ENCODE assay signal across 8 mouse cellular contexts in genomic region chr4:122985110-122985509, GRCm38 (mm10). TPM values are rescaled to one million over a fixed set of nuclear protein-coding genes. Genes with fewer than 3 reads are reported as not detected.
DNase-seq lines count a peak whose midpoint lies in the region; ATAC-seq and TF ChIP-seq lines count a peak whose summit lies in the region.

No protein-coding gene starts in this region.

- peaks cover 26% of the 10 kb centered on the region for H3K27me3 ChIP-seq in heart, embryonic 15.5 days
- 0 out of 2 replicates have a peak, but pooled peaks cover 7% of the 10 kb centered on the region for H3K27me3 ChIP-seq in kidney, postnatal 0 days (ENCODE audit: insufficient read depth, low read length)
- H3K27me3 ChIP-seq in liver, embryonic 11.5 days (replicated peaks; ENCODE audit: control insufficient read depth, insufficient read depth, low read length), result peaks cover 21% of the 10 kb centered on the region

- H3K4me3 ChIP-seq in heart, embryonic 15.5 days, result no peak overlapping the region
- H3K4me3 ChIP-seq in kidney, postnatal 0 days (replicated peaks; ENCODE audit: low read depth, low read length), result no peak overlapping the region
- H3K4me3 ChIP-seq in liver, embryonic 11.5 days (ENCODE audit: low read depth, low read length), result no peak overlapping the region

- 34% methylated on average over 8 of the region's 8 CpGs for WGBS in heart, embryonic 15.5 days
- WGBS in kidney, postnatal 0 days, result 22% methylated on average over 8 of the region's 8 CpGs
- WGBS in liver, embryonic 11.5 days, result 36% methylated on average over 8 of the region's 8 CpGs

- H3K4me1 ChIP-seq in heart, embryonic 15.5 days (replicated peaks), result peaks cover 9% of the 10 kb centered on the region; the same call in 1 of the 2 replicates
- peaks cover 4% of the 10 kb centered on the region; the same call in 1 of the 2 replicates for H3K4me1 ChIP-seq in kidney, postnatal 0 days (replicated peaks; ENCODE audit: insufficient read depth, low read length)
- H3K4me1 ChIP-seq in liver, embryonic 11.5 days (replicated peaks; ENCODE audit: control insufficient read depth, insufficient read depth, low read length), result 0 out of 2 replicates have a peak, but pooled peaks cover 2% of the 10 kb centered on the region

- H3K4me2 ChIP-seq in heart, embryonic 15.5 days, result no peak overlapping the region
- no peak overlapping the region for H3K4me2 ChIP-seq in kidney, postnatal 0 days (ENCODE audit: low read length)
- no peak overlapping the region for H3K4me2 ChIP-seq in liver, embryonic 11.5 days

- TF ChIP-seq CTCF in kidney, postnatal 0 days (IDR thresholded peaks at IDR 0.05; ENCODE audit: low read depth), result peak; percentile 94

- no peak overlapping the region for H3K27ac ChIP-seq in heart, embryonic 15.5 days
- no peak overlapping the region for H3K27ac ChIP-seq in kidney, postnatal 0 days
- H3K27ac ChIP-seq in liver, embryonic 11.5 days (ENCODE audit: low read depth, low read length), result no peak overlapping the region

- H3K36me3 ChIP-seq in heart, embryonic 15.5 days, result no peaks in the 10 kb centered on the region
- H3K36me3 ChIP-seq in kidney, postnatal 0 days (ENCODE audit: insufficient read depth, low read length), result no peaks in the 10 kb centered on the region
- H3K36me3 ChIP-seq in liver, embryonic 11.5 days (ENCODE audit: control insufficient read depth, insufficient read depth, low read length), result no peaks in the 10 kb centered on the region

- no peaks in the 10 kb centered on the region for H3K9me3 ChIP-seq in heart, embryonic 15.5 days (replicated peaks)
- no peaks in the 10 kb centered on the region for H3K9me3 ChIP-seq in kidney, postnatal 0 days (replicated peaks; ENCODE audit: low read length)
- no peaks in the 10 kb centered on the region for H3K9me3 ChIP-seq in liver, embryonic 11.5 days (ENCODE audit: control insufficient read depth, low read length)

- peak; percentile 69 for ATAC-seq in heart, embryonic 15.5 days (replicated peaks; ENCODE audit: insufficient number of reproducible peaks, insufficient read depth, low FRiP score, low read depth)
- peak; percentile 92 for ATAC-seq in kidney, postnatal 0 days (replicated peaks; ENCODE audit: low FRiP score, low read depth)
- ATAC-seq in liver, embryonic 11.5 days (replicated peaks; ENCODE audit: low FRiP score), result peak; percentile 69

- DNase-seq in ovary, postnatal 14 days (ENCODE audit: low spot score), result peak; percentile 54
- no peak for DNase-seq in ovary, postnatal 36 days (ENCODE audit: low spot score)
- DNase-seq in embryo, embryonic 10.5 days (ENCODE audit: low spot score), result peak; percentile 81
- peak; percentile 94 for DNase-seq in kidney, postnatal 0 days (ENCODE audit: low spot score)
- DNase-seq in liver, embryonic 11.5 days (ENCODE audit: low spot score), result no peak
- peak; percentile 53 to 73 for DNase-seq in natural killer cell, adult 2 months (ENCODE audit: low spot score in 2 of 2)
- peak; percentile 77 for DNase-seq in thymus, postnatal 14 days

- no peak overlapping the region for H3K9ac ChIP-seq in heart, embryonic 15.5 days
- no peak overlapping the region for H3K9ac ChIP-seq in kidney, postnatal 0 days (ENCODE audit: low read depth, low read length)
- no peak overlapping the region for H3K9ac ChIP-seq in liver, embryonic 11.5 days (ENCODE audit: low read depth, low read length)

RNA-seq across cellular contexts. Expression of gene Mycl, which starts 10.3 kb away (rescaled TPM):
- polyA plus RNA-seq in heart, embryonic 15.5 days (2015; fragmentation: Nextera tagmentation; extraction: Ambion mirVana), result 0.77 and 2.8 TPM in 2 replicates
- 6.5 and 7.1 TPM in 2 replicates for polyA plus RNA-seq in kidney, postnatal 0 days (2015; fragmentation: Nextera tagmentation; extraction: Ambion mirVana)
- polyA plus RNA-seq in liver, embryonic 11.5 days (2014; fragmentation: Nextera tagmentation; extraction: Ambion mirVana), result 3.1 and 4.0 TPM in 2 replicates

RNA-seq across cellular contexts. Expression of gene Mfsd2a, which starts 24.1 kb away (rescaled TPM):
- polyA plus RNA-seq in heart, embryonic 15.5 days (2015; fragmentation: Nextera tagmentation; extraction: Ambion mirVana), result 0.37 and 0.94 TPM in 2 replicates
- polyA plus RNA-seq in kidney, postnatal 0 days (2015; fragmentation: Nextera tagmentation; extraction: Ambion mirVana), result 1.8 and 2.1 TPM in 2 replicates
- 0.64 and 0.68 TPM in 2 replicates for polyA plus RNA-seq in liver, embryonic 11.5 days (2014; fragmentation: Nextera tagmentation; extraction: Ambion mirVana)

RNA-seq across cellular contexts. Expression of gene Trit1, which starts 31.3 kb away (rescaled TPM):
- 9.9 and 10.9 TPM in 2 replicates for polyA plus RNA-seq in heart, embryonic 15.5 days (2015; fragmentation: Nextera tagmentation; extraction: Ambion mirVana)
- polyA plus RNA-seq in kidney, postnatal 0 days (2015; fragmentation: Nextera tagmentation; extraction: Ambion mirVana), result 15.7 and 17.1 TPM in 2 replicates
- polyA plus RNA-seq in liver, embryonic 11.5 days (2014; fragmentation: Nextera tagmentation; extraction: Ambion mirVana), result 17.2 and 17.5 TPM in 2 replicates

Comparison
In these comparisons a context has a peak if more than half of its experiments do, and no peak if none do; other contexts are left out.
1. DNase-seq: peak in ovary, postnatal 14 days (single experiment), embryo, embryonic 10.5 days (single experiment), kidney, postnatal 0 days (single experiment), natural killer cell, adult 2 months (2 of 2) and thymus, postnatal 14 days (single experiment); none in ovary, postnatal 36 days (single experiment) and liver, embryonic 11.5 days (single experiment).
2. Peak in every context shown above with its lines, with median percentiles within 50 percentile points of each other: ATAC-seq.